Mouse (Mus musculus): ENCODE data around the gene Egfr.
A peak's percentile ranks its signal among the peaks of the same experiment; 100 is the strongest.

Gene Egfr

GRCm38 (mm10) chr11:16752007-16752348 is at the start of gene Egfr:
Gene Egfr (plus strand): TSS chr11:16752203.
- peak; percentile 80 for DNase-seq (ENCODE audit: low spot score)

GRCm38 (mm10) chr11:16703221-16703620 is 48.8 kb upstream of the Egfr start:
- no peak for DNase-seq (ENCODE audit: low spot score)

GRCm38 (mm10) chr11:16735083-16735644 is 16.8 kb upstream of the Egfr start:
- no peak for DNase-seq (ENCODE audit: low spot score)

- no peak for DNase-seq (ENCODE audit: low spot score)
Observed at GRCm38 (mm10) chr11:16737323-16737722, 14.7 kb upstream of the Egfr start.

- no peak for DNase-seq (ENCODE audit: low spot score)
Observed at GRCm38 (mm10) chr11:16738691-16739090, 13.3 kb upstream of the Egfr start.

GRCm38 (mm10) chr11:16739155-16739554 is 12.8 kb upstream of the Egfr start:
- DNase-seq (ENCODE audit: low spot score): no peak

- DNase-seq (ENCODE audit: low spot score): no peak
Observed at GRCm38 (mm10) chr11:16740691-16741611, 11.1 kb upstream of the Egfr start.

- DNase-seq (ENCODE audit: low spot score): no peak
Observed at GRCm38 (mm10) chr11:16742251-16742650, 9.8 kb upstream of the Egfr start.

- no peak for DNase-seq (ENCODE audit: low spot score)
Observed at GRCm38 (mm10) chr11:16742821-16743220, 9.2 kb upstream of the Egfr start.

GRCm38 (mm10) chr11:16751457-16751982 is 483 bp upstream of the Egfr start:
- no peak for DNase-seq (ENCODE audit: low spot score)

GRCm38 (mm10) chr11:16752349-16753153 is 548 bp downstream of the Egfr start:
- no peak for DNase-seq (ENCODE audit: low spot score)

- DNase-seq (ENCODE audit: low spot score): no peak
Observed at GRCm38 (mm10) chr11:16753154-16754040, 1.4 kb downstream of the Egfr start.

GRCm38 (mm10) chr11:16759930-16760329 is 7.9 kb downstream of the Egfr start:
- DNase-seq (ENCODE audit: low spot score): no peak

GRCm38 (mm10) chr11:16761184-16761583 is 9.2 kb downstream of the Egfr start:
- DNase-seq (ENCODE audit: low spot score): no peak

GRCm38 (mm10) chr11:16766038-16766815 is 14.2 kb downstream of the Egfr start:
- no peak for DNase-seq (ENCODE audit: low spot score)

- no peak for DNase-seq (ENCODE audit: low spot score)
Observed at GRCm38 (mm10) chr11:16767984-16768383, 16.0 kb downstream of the Egfr start.

GRCm38 (mm10) chr11:16769276-16769675 is 17.3 kb downstream of the Egfr start:
- no peak for DNase-seq (ENCODE audit: low spot score)

- DNase-seq (ENCODE audit: low spot score): peak; percentile 40
Observed at GRCm38 (mm10) chr11:16769709-16770303, 17.8 kb downstream of the Egfr start.

- no peak for DNase-seq (ENCODE audit: low spot score)
Observed at GRCm38 (mm10) chr11:16770966-16771365, 19.0 kb downstream of the Egfr start.

- DNase-seq (ENCODE audit: low spot score): no peak
Observed at GRCm38 (mm10) chr11:16772717-16773116, 20.7 kb downstream of the Egfr start.

All from ovary, adult 18-20 months (tissue).